Mouse (Mus musculus) liver, embryonic 14 days (tissue): ENCODE measurements around the gene Olfr510. TPM values are rescaled to one million over a fixed set of nuclear protein-coding genes. Genes with fewer than 3 reads are reported as not detected.

ENCODE experiments used
- polyA plus RNA-seq: library from polyadenylated mRNA; depleted of rRNA; stranded (reverse); fragments of >200 nt; gene quantifications from 2 replicates; pipeline ENCODE4 v1.2.3, GENCODE M21; 2012; rRNA removed

Olfr510 gene
- not detected in 2 replicates for polyA plus RNA-seq

GRCm38 (mm10) chr7:108666118-108666517 is at the start of gene Olfr510:
Gene Olfr510, plus strand, starts transcription at chr7:108666418.

GRCm38 (mm10) chr7:108621514-108621913 is 44.7 kb upstream of the Olfr510 start, which contains the start of gene Olfr507:
Gene Olfr507, plus strand, starts transcription at chr7:108621814.

GRCm38 (mm10) chr7:108629694-108630093 is 36.5 kb upstream of the Olfr510 start, which contains the start of gene Olfr508:
Gene Olfr508, plus strand, starts transcription at chr7:108629994.

GRCm38 (mm10) chr7:108651806-108652205 is 14.4 kb upstream of the Olfr510 start, which contains the start of gene Olfr509:
Gene Olfr509, minus strand, starts transcription at chr7:108651906.

GRCm38 (mm10) chr7:108713020-108713419 is 46.8 kb downstream of the Olfr510 start, which contains the start of gene Olfr512:
Gene Olfr512, plus strand, starts transcription at chr7:108713320.

Other genes starting within 250 kb of the Olfr510 start
- not detected in 2 replicates for gene Olfr497, start 246.0 kb upstream of the Olfr510 start, polyA plus RNA-seq
- not detected in 2 replicates for gene Olfr498, start 201.1 kb upstream of the Olfr510 start, polyA plus RNA-seq
- not detected in 2 replicates for gene Olfr502, start 141.4 kb upstream of the Olfr510 start, polyA plus RNA-seq
- gene Olfr503, start 121.9 kb upstream of the Olfr510 start, polyA plus RNA-seq: not detected in 2 replicates
- not detected in 2 replicates for gene Olfr504, start 100.6 kb upstream of the Olfr510 start, polyA plus RNA-seq
- not detected in 2 replicates for gene Olfr506, start 55.6 kb upstream of the Olfr510 start, polyA plus RNA-seq
- not detected in 2 replicates for gene Olfr507, start 44.6 kb upstream of the Olfr510 start, polyA plus RNA-seq
- gene Olfr508, start 36.4 kb upstream of the Olfr510 start, polyA plus RNA-seq: not detected in 2 replicates
- not detected in 2 replicates for gene Olfr509, start 14.5 kb upstream of the Olfr510 start, polyA plus RNA-seq
- gene Olfr512, start 46.9 kb downstream of the Olfr510 start, polyA plus RNA-seq: not detected in 2 replicates
- not detected in 2 replicates for gene Olfr513, start 84.6 kb downstream of the Olfr510 start, polyA plus RNA-seq
- gene Olfr514, start 159.6 kb downstream of the Olfr510 start, polyA plus RNA-seq: not detected in 2 replicates
- gene Olfr516, start 184.1 kb downstream of the Olfr510 start, polyA plus RNA-seq: not detected in 2 replicates
- not detected in 2 replicates for gene Olfr517, start 206.0 kb downstream of the Olfr510 start, polyA plus RNA-seq
- not detected in 2 replicates for gene Olfr518, start 218.6 kb downstream of the Olfr510 start, polyA plus RNA-seq
- not detected in 2 replicates for gene Olfr519, start 228.0 kb downstream of the Olfr510 start, polyA plus RNA-seq